Mouse (Mus musculus): ENCODE results near the gene Slc16a12.

- no peak for TF ChIP-seq CTCF (IDR thresholded peaks at IDR 0.05; ENCODE audit: borderline replicate concordance, insufficient read depth, low read length)
- no peak for TF ChIP-seq POLR2A (IDR thresholded peaks at IDR 0.05; ENCODE audit: low read depth, low read length)
Observed at GRCm38 (mm10) chr19:34726254-34726962, 20.7 kb downstream of the Slc16a12 start.

Data from embryonic fibroblast, embryonic 13.5 days (primary cell).